Mouse (Mus musculus): ENCODE measurements around the gene Emc9. TPM values are rescaled to one million over a fixed set of nuclear protein-coding genes. Genes with fewer than 3 reads are reported as not detected.

The Emc9 gene
- polyA plus RNA-seq, 1 experiment from 2014 or later = 15.7 TPM

- H3K4me2 ChIP-seq = no peak overlapping the region
- no peaks in the 10 kb centered on the region for H3K9me3 ChIP-seq
- 0 out of 2 replicates have a peak, but pooled peaks cover 2% of the 10 kb centered on the region for H3K36me3 ChIP-seq
- H3K27ac ChIP-seq = no peak overlapping the region
- no peak for ATAC-seq (ENCODE audit: low FRiP score)
- peaks cover 4% of the 10 kb centered on the region for H3K4me1 ChIP-seq (replicated peaks)
- no peaks in the 10 kb centered on the region for H3K27me3 ChIP-seq
- no peak overlapping the region for H3K9ac ChIP-seq
- no peak overlapping the region for H3K4me3 ChIP-seq
Measured at GRCm38 (mm10) chr14:55554635-55555034, 30.5 kb downstream of the Emc9 start.

GRCm38 (mm10) chr14:55551794-55552193, 33.3 kb downstream of the Emc9 start:
- Histone ChIP-seq H3K4me1 (replicated peaks) (no peaks in the 10 kb centered on the region; the same call in 1 of the 2 replicates), H3K9me3 (no peaks in the 10 kb centered on the region), H3K27ac (no peak overlapping the region), H3K36me3 (peaks cover 23% of the 10 kb centered on the region), H3K4me2 (no peak overlapping the region), H3K27me3 (no peaks in the 10 kb centered on the region), H3K4me3 (no peak overlapping the region), H3K9ac (no peak overlapping the region)
- no peak for ATAC-seq (ENCODE audit: low FRiP score)
- WGBS = 90% methylated on average over 8 of the region's 8 CpGs

- WGBS = 68% methylated on average over 5 of the region's 5 CpGs
- no peak for ATAC-seq (ENCODE audit: low FRiP score)
- Histone ChIP-seq H3K36me3 (peaks cover 26% of the 10 kb centered on the region), H3K9ac (no peak overlapping the region), H3K4me1 (replicated peaks) (no peaks in the 10 kb centered on the region), H3K4me2 (no peak overlapping the region), H3K27me3 (no peaks in the 10 kb centered on the region), H3K27ac (no peak overlapping the region), H3K9me3 (no peaks in the 10 kb centered on the region), H3K4me3 (no peak overlapping the region)
Measured at GRCm38 (mm10) chr14:55551347-55551746, 33.8 kb downstream of the Emc9 start.

GRCm38 (mm10) chr14:55550191-55550590, 34.9 kb downstream of the Emc9 start:
- H3K36me3 ChIP-seq = peaks cover 31% of the 10 kb centered on the region
- no peak overlapping the region for H3K9ac ChIP-seq
- H3K4me3 ChIP-seq = no peak overlapping the region
- no peak overlapping the region for H3K27ac ChIP-seq
- no peak for ATAC-seq (ENCODE audit: low FRiP score)
- no peaks in the 10 kb centered on the region for H3K9me3 ChIP-seq
- H3K4me2 ChIP-seq = no peak overlapping the region
- no peaks in the 10 kb centered on the region for H3K4me1 ChIP-seq (replicated peaks)
- no peaks in the 10 kb centered on the region for H3K27me3 ChIP-seq
- 86% methylated on average over 6 of the region's 6 CpGs for WGBS

- WGBS = 65% methylated on average over 9 of the region's 9 CpGs
- Histone ChIP-seq H3K4me2 (no peak overlapping the region), H3K27me3 (peaks cover 1% of the 10 kb centered on the region; the same call in 1 of the 2 replicates), H3K4me3 (no peak overlapping the region), H3K27ac (no peak overlapping the region), H3K9me3 (no peaks in the 10 kb centered on the region), H3K4me1 (replicated peaks) (peaks cover 39% of the 10 kb centered on the region), H3K36me3 (peaks cover 42% of the 10 kb centered on the region), H3K9ac (peak overlapping the region; percentile 46; the same call in 1 of the 2 replicates)
- ATAC-seq (ENCODE audit: low FRiP score) = no peak
Measured at GRCm38 (mm10) chr14:55544334-55544733, 40.8 kb downstream of the Emc9 start.

- H3K4me3 ChIP-seq = no peak overlapping the region
- H3K36me3 ChIP-seq = peaks cover 23% of the 10 kb centered on the region
- WGBS = 96% methylated on average over 12 of the region's 12 CpGs
- H3K4me2 ChIP-seq = no peak overlapping the region
- no peaks in the 10 kb centered on the region for H3K9me3 ChIP-seq
- H3K27me3 ChIP-seq = peaks cover 7% of the 10 kb centered on the region; the same call in 1 of the 2 replicates
- no peak overlapping the region for H3K27ac ChIP-seq
- H3K9ac ChIP-seq = no peak overlapping the region
- peaks cover 39% of the 10 kb centered on the region for H3K4me1 ChIP-seq (replicated peaks)
- ATAC-seq (ENCODE audit: low FRiP score) = no peak
Measured at GRCm38 (mm10) chr14:55542268-55542667, 42.8 kb downstream of the Emc9 start.

- peak overlapping the region; percentile 79 for H3K9ac ChIP-seq
- peak overlapping the region; percentile 56 for H3K4me3 ChIP-seq
- peak overlapping the region; percentile 92 for H3K27ac ChIP-seq
- H3K27me3 ChIP-seq = peaks cover 7% of the 10 kb centered on the region; the same call in 1 of the 2 replicates
- no peaks in the 10 kb centered on the region for H3K9me3 ChIP-seq
- peaks cover 18% of the 10 kb centered on the region for H3K36me3 ChIP-seq
- peak; percentile 37 for ATAC-seq (ENCODE audit: low FRiP score)
- H3K4me2 ChIP-seq = peak overlapping the region; percentile 89
- H3K4me1 ChIP-seq (replicated peaks) = peaks cover 39% of the 10 kb centered on the region
- 10% methylated on average over 9 of the region's 10 CpGs for WGBS
Measured at GRCm38 (mm10) chr14:55540787-55541321, 44.2 kb downstream of the Emc9 start.

GRCm38 (mm10) chr14:55540067-55540786, 44.9 kb downstream of the Emc9 start, which contains the start of gene Pck2:
Gene Pck2, plus strand, starts transcription at chr14:55540266.
- peaks cover 15% of the 10 kb centered on the region for H3K36me3 ChIP-seq
- H3K4me1 ChIP-seq (replicated peaks) = peaks cover 39% of the 10 kb centered on the region
- H3K9me3 ChIP-seq = no peaks in the 10 kb centered on the region
- peak within 1 kb of the TSS; percentile 56 for H3K4me3 ChIP-seq
- peak within 1 kb of the TSS; percentile 89 for H3K4me2 ChIP-seq
- under 1% methylated on average over 32 of the region's 32 CpGs for WGBS
- peak; percentile 89 for ATAC-seq (ENCODE audit: low FRiP score)
- peaks cover 7% of the 10 kb centered on the region; the same call in 1 of the 2 replicates for H3K27me3 ChIP-seq
- H3K27ac ChIP-seq = peak within 1 kb of the TSS; percentile 92
- peak within 1 kb of the TSS; percentile 79 for H3K9ac ChIP-seq

GRCm38 (mm10) chr14:55536116-55536745, 48.9 kb downstream of the Emc9 start:
- no peak overlapping the region for H3K9ac ChIP-seq
- ATAC-seq (ENCODE audit: low FRiP score) = no peak
- 62% methylated on average over 6 of the region's 6 CpGs for WGBS

More at GRCm38 (mm10) chr14:55536116-55536745, 48.9 kb downstream of the Emc9 start:
- Histone ChIP-seq H3K4me2 (no peak overlapping the region), H3K36me3 (no peaks in the 10 kb centered on the region), H3K4me3 (no peak overlapping the region), H3K27ac (no peak overlapping the region), H3K4me1 (replicated peaks) (peaks cover 18% of the 10 kb centered on the region), H3K27me3 (peaks cover 7% of the 10 kb centered on the region; the same call in 1 of the 2 replicates), H3K9me3 (no peaks in the 10 kb centered on the region)

Other genes with a start within 250 kb of the Emc9 start
- 24.4 and 30.9 TPM in 2 replicates for gene Dhrs4, start 106.5 kb downstream of the Emc9 start, polyA plus RNA-seq (2015; fragmentation: Nextera tagmentation; extraction: Ambion mirVana)
- 21.6 and 22.1 TPM in 2 replicates for gene Carmil3, start 94.7 kb downstream of the Emc9 start, polyA plus RNA-seq (2015; fragmentation: Nextera tagmentation; extraction: Ambion mirVana)
- gene Cpne6, start 74.9 kb downstream of the Emc9 start, polyA plus RNA-seq (2015; fragmentation: Nextera tagmentation; extraction: Ambion mirVana) = 2.4 and 2.5 TPM in 2 replicates
- gene Nrl, start 60.3 kb downstream of the Emc9 start, polyA plus RNA-seq (2015; fragmentation: Nextera tagmentation; extraction: Ambion mirVana) = 0.05 and 0.10 TPM in 2 replicates
- 20.7 and 21.5 TPM in 2 replicates for gene Pck2, start 45.0 kb downstream of the Emc9 start, polyA plus RNA-seq (2015; fragmentation: Nextera tagmentation; extraction: Ambion mirVana)
- 124 and 130 TPM in 2 replicates for gene Dcaf11, start 25.3 kb downstream of the Emc9 start, polyA plus RNA-seq (2015; fragmentation: Nextera tagmentation; extraction: Ambion mirVana)
- 0.71 and 2.0 TPM in 2 replicates for gene A730061H03Rik, start 24.9 kb downstream of the Emc9 start, polyA plus RNA-seq (2015; fragmentation: Nextera tagmentation; extraction: Ambion mirVana)
- gene Fitm1, start 9.7 kb downstream of the Emc9 start, polyA plus RNA-seq (2015; fragmentation: Nextera tagmentation; extraction: Ambion mirVana) = 0.40 and 0.54 TPM in 2 replicates
- 188 TPM in 2 replicates for gene Psme1, start 7.2 kb downstream of the Emc9 start, polyA plus RNA-seq (2015; fragmentation: Nextera tagmentation; extraction: Ambion mirVana)
- gene Psme2, start 5.8 kb upstream of the Emc9 start, polyA plus RNA-seq (2015; fragmentation: Nextera tagmentation; extraction: Ambion mirVana) = 198 and 215 TPM in 2 replicates
- 18.8 and 20.8 TPM in 2 replicates for gene Rnf31, start 6.4 kb upstream of the Emc9 start, polyA plus RNA-seq (2015; fragmentation: Nextera tagmentation; extraction: Ambion mirVana)
- gene Irf9, start 18.3 kb upstream of the Emc9 start, polyA plus RNA-seq (2015; fragmentation: Nextera tagmentation; extraction: Ambion mirVana) = 9.0 and 10.0 TPM in 2 replicates
- gene Rec8, start 32.7 kb upstream of the Emc9 start, polyA plus RNA-seq (2015; fragmentation: Nextera tagmentation; extraction: Ambion mirVana) = 15.1 and 16.0 TPM in 2 replicates
- gene Ipo4, start 50.7 kb upstream of the Emc9 start, polyA plus RNA-seq (2015; fragmentation: Nextera tagmentation; extraction: Ambion mirVana) = 86.1 and 96.7 TPM in 2 replicates
- 2.2 and 2.8 TPM in 2 replicates for gene Gm49378, start 52.6 kb upstream of the Emc9 start, polyA plus RNA-seq (2015; fragmentation: Nextera tagmentation; extraction: Ambion mirVana)
- gene Tm9sf1, start 58.5 kb upstream of the Emc9 start, polyA plus RNA-seq (2015; fragmentation: Nextera tagmentation; extraction: Ambion mirVana) = 58.5 and 65.8 TPM in 2 replicates
- gene Tssk4, start 64.9 kb upstream of the Emc9 start, polyA plus RNA-seq (2015; fragmentation: Nextera tagmentation; extraction: Ambion mirVana) = 0.41 and 0.43 TPM in 2 replicates
- 74.7 and 77.5 TPM in 2 replicates for gene Mdp1, start 75.2 kb upstream of the Emc9 start, polyA plus RNA-seq (2015; fragmentation: Nextera tagmentation; extraction: Ambion mirVana)
- gene Gmpr2, start 86.6 kb upstream of the Emc9 start, polyA plus RNA-seq (2015; fragmentation: Nextera tagmentation; extraction: Ambion mirVana) = 51.1 and 52.9 TPM in 2 replicates
- 585 and 628 TPM in 2 replicates for gene Nedd8, start 86.8 kb upstream of the Emc9 start, polyA plus RNA-seq (2015; fragmentation: Nextera tagmentation; extraction: Ambion mirVana)
- gene Tinf2, start 96.5 kb upstream of the Emc9 start, polyA plus RNA-seq (2015; fragmentation: Nextera tagmentation; extraction: Ambion mirVana) = 28.0 and 31.8 TPM in 2 replicates
- 0.19 and 0.47 TPM in 2 replicates for gene Tgm1, start 128.6 kb upstream of the Emc9 start, polyA plus RNA-seq (2015; fragmentation: Nextera tagmentation; extraction: Ambion mirVana)
- gene Rabggta, start 137.0 kb upstream of the Emc9 start, polyA plus RNA-seq (2015; fragmentation: Nextera tagmentation; extraction: Ambion mirVana) = 56.4 and 57.0 TPM in 2 replicates
- gene Dhrs1, start 160.4 kb upstream of the Emc9 start, polyA plus RNA-seq (2015; fragmentation: Nextera tagmentation; extraction: Ambion mirVana) = 77.4 and 79.2 TPM in 2 replicates
- gene Nop9, start 160.4 kb upstream of the Emc9 start, polyA plus RNA-seq (2015; fragmentation: Nextera tagmentation; extraction: Ambion mirVana) = 28.7 and 33.5 TPM in 2 replicates
- gene Cideb, start 173.2 kb upstream of the Emc9 start, polyA plus RNA-seq (2015; fragmentation: Nextera tagmentation; extraction: Ambion mirVana) = 0.25 TPM in 2 replicates
- 0.43 and 0.56 TPM in 2 replicates for gene Ltb4r2, start 176.1 kb upstream of the Emc9 start, polyA plus RNA-seq (2015; fragmentation: Nextera tagmentation; extraction: Ambion mirVana)
- gene Ltb4r1, start 180.7 kb upstream of the Emc9 start, polyA plus RNA-seq (2015; fragmentation: Nextera tagmentation; extraction: Ambion mirVana) = 0.32 and 0.74 TPM in 2 replicates
- 5.3 and 6.0 TPM in 2 replicates for gene Adcy4, start 198.8 kb upstream of the Emc9 start, polyA plus RNA-seq (2015; fragmentation: Nextera tagmentation; extraction: Ambion mirVana)
- gene Ripk3, start 203.6 kb upstream of the Emc9 start, polyA plus RNA-seq (2015; fragmentation: Nextera tagmentation; extraction: Ambion mirVana) = 2.6 and 3.7 TPM in 2 replicates
- 10.8 and 12.0 TPM in 2 replicates for gene Nfatc4, start 237.8 kb upstream of the Emc9 start, polyA plus RNA-seq (2015; fragmentation: Nextera tagmentation; extraction: Ambion mirVana)

Measured in hindbrain, embryonic 13.5 days (tissue).